Mouse (Mus musculus) right cerebral cortex, postnatal 25 days (tissue): ENCODE results near the gene Krt80.

Experiments used
- DNase-seq: peaks from one replicate; pipeline ENCODE4 v3.0.0; 2022

Krt80 gene

DNA sequence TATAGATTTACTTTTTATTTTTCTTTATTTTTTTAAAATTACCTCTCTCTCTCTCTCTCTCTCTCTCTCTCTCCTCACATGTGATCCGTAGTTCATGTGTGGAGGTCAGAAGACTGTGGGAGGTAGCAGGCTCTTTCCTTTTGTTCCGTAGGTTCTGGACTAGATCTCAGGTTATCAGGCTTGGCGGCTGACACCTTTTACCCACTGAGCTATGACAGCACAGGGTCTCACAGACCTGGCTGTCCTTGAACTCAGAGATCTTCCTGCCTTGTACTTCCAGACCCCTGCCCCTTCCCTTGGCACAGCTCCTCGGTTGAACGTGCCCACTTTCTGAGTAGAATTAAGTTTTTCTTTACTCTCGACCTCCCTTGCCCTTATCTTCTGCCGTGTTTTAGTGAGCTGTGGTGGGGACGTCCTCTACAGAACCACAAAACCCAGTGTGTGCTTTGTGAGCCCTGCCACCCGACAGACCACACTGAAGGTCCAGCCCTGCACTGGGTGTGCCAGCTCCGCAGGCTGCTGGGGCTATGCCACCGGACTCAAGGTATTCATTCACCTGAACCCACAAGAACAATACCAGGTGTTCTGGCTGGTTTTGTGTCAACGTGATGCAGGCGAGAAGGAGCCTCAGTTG lies 53.6 kb downstream of the Krt80 start:
- DNase-seq, result no peak

DNA sequence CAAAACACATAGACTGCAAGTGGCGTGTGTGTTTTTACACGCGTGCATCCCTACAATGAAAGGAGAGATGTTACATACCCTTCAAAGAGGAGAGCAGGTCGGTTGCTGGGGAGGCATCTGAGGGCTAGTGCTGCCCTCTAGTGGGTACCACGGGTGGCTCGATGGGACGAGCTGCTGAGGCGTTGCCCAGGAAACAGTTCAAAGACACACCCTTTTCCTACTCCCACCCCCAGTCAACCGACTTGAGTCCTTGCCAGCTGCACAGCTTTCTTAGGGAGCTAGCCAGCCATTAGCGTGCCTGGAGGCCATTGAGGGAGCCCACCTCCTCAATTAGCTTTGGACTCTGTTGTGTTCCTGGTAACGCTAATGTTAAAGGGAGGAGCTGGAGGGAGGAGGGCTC lies 54.1 kb downstream of the Krt80 start:
- peak; percentile 90 for DNase-seq

DNA sequence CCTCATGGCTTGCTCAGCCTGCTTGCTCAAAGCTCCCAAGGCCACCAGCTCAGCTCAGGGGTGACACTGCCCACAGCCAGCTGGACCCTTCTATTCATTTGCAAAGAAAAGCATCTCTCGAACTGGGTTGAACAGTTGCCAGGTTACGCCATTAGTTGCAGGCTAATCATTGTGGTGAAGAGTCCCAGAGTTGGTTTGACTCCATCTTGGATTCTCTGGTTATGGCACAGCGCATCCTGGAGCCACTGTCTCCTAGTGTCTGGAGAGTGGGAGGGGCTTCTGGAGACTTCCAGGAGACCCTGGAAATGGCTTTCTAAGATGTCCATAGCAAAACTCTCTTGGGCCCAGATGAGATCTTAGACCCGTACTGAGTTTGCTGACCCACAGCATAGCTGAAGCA lies 54.6 kb downstream of the Krt80 start:
- no peak for DNase-seq

DNA sequence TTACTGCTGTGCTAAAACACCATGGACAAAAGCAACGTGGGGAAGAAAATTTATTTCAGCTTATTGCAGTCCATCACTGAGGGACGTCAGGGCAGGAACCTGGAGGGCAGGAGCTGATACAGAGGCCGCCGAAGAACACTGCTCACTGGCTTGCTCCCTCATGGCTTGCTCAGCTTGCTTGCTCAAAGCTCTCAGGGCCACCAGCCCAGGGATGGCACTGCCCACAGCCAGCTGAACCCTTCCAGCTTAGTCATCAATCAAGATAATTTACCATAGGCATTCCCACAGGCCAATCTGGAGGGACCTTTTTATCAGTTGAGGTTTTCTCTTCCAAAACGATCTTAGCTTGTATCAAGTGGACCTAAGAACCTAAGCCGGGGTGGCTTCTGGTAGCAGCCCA lies 58.0 kb downstream of the Krt80 start:
- no peak for DNase-seq

DNA sequence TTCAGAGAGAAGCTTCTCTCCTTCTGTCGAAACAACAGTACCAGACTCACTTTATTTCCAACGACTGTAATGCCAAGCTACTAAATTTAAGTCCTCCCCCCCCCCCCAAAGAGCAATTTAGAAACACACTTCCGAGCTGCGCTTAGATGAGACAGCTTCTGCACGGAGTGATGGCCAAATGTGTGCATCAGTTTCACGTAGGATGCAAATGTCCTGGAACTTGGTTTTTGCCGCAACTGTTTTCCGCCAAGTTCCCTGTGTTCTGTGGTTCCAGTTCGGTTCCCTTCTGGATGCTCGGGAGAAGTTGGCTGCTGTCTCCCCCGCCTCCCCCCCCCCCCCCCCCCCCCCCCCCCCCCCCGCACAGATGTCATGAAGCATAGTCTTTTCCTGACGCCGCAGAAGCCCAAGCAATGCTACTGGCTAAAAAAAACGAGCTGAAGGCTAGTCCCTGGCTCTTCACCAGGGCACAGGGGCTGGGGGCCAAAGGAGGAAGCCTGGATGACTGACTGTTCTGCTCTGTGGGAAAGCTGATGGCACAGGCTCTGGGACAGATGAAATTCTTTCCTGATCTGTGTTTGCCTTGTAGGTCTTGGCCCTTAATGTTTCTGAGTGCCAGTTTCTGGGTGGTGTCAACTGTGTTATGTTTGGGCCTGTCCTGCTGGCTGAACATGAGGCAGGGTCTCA lies 58.7 kb downstream of the Krt80 start:
- DNase-seq, result peak; percentile 48

DNA sequence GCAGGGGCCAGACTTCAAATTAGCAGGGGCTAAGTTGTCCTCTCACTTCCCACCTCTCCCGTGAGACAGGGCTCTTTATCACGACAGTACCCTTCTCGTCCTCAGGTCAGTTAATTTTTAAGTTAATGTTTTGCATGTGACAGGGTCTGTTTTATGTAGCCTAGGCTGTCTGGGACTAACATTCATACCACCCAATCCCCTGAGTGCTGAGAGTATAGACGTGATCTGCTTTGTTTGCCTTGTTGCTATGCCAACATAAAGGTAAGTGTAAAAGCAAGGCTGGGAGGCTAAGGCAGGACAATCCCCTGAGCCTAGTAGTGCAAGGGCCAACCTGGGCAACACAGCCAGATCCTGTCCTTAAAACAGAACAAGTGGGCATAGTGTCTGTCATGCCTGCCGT lies 60.5 kb downstream of the Krt80 start:
- no peak for DNase-seq

DNA sequence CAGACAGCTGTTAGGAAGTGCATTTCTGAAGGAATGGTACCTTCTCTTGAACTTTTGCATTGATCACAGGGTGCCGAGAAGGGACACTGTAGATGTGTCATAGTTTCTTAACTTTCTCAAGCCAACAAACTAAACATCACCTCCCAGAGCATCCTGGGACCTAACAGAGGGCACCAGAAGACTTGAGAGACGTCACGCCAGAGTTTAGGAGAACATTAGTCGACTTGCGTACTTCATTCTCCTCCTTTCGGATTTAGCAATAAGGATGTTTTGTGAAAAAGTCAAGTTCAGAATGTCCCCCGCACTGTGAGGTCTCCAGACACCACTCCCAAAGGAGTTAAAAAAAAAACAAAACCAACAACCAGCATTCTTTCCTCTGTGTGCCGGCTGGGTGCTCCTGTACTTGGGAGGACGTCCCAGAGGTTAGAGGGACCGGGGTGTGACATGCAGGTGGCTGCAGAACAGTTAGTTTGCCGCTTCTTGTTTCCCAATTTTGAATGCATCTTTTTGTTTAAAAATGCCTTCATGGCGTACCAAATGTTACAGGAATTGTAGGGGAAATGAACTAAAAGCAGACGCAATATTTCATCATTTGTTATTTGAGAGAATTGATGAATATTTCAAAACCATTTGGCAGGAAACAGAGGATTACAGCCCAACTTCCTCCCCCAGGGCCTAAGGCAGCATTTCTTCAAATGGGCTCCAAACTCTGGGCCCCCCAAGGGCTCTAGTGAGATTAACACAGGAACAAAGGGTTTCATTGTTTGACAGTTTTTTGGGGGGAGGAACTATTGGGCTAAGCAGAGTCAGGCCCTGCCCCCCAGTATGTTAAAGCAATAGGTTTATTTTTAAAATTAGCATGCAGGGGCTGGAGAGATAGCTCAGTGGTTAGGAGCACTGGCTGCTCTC lies 61.3 kb downstream of the Krt80 start:
- DNase-seq, result no peak

DNA sequence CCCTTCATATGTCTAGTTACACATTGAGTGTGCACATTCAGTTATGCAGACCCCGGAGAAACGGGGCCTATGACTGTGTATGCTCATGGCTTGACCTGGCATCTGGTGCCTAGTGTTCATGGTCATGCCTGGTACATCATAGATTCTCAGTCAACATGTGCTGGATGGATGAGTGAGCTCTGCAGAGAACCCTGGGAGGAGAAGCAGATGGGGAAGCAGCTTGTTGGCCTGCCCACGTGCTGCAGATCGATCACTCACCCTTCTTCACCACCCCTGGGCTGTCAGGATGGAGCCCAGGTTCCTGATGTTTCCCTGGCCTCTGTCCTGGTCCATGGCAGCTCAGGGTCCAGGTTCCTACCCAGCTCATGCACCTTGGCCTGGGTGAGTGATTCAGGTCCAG lies 63.5 kb downstream of the Krt80 start:
- peak; percentile 40 for DNase-seq

DNA sequence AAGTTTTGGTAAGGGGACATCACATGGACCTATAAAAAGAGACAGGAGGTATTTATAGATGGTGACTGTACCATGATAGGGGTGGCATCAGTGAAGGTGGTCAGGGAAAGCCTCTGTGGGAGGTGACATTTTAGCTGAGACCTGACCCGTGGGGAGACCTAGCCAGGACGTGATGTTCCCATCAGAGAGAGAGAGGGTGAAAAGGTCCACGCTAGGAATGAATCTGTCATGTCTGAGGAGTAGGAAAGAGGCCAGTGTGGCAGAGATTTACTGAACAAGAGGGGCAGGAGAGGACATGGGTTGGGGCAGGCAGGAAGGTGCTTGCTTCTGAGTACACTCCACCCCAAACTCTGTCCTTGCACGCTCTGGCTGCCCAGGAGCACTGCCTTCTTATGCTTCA lies 66.1 kb downstream of the Krt80 start:
- DNase-seq, result no peak

DNA sequence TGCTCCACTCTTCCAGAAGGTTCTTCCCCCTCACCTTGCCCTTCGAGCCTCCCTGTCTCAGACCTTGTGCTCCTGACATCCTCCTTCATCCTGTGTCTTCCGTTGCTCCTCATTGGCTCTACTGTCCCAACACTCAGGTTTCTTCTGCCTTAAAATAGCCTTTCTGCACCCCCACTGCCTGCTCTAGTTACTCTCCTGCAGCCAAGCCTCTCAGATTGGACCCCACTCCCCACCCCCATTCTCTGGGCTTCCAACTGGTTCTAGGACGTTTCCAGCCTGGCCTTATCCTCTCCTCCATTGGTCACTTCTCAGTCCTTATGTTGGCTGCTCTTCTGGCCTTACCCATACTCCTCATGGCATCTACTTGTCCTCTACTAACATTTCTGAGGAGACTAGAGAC lies 67.8 kb downstream of the Krt80 start:
- DNase-seq, result no peak

DNA sequence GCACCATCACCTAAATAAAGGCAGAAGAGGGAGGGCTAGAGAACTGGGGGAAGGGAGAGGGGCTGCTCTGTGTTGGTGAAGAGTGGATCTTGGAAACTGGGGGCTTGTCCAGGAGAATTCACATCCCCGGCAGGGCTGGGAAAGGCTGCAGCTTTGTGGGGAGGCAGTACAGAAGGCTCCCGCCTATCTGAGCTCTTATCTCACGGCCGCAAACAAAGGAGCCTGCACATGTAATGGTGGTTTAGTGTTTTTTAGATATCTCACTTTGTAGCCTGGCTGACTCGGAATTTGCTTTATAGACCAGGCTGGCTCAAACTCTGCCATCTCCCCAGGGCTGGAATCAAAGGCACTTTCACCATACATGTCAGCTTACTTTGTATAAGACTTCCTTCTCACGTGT lies 69.8 kb downstream of the Krt80 start:
- no peak for DNase-seq

DNA sequence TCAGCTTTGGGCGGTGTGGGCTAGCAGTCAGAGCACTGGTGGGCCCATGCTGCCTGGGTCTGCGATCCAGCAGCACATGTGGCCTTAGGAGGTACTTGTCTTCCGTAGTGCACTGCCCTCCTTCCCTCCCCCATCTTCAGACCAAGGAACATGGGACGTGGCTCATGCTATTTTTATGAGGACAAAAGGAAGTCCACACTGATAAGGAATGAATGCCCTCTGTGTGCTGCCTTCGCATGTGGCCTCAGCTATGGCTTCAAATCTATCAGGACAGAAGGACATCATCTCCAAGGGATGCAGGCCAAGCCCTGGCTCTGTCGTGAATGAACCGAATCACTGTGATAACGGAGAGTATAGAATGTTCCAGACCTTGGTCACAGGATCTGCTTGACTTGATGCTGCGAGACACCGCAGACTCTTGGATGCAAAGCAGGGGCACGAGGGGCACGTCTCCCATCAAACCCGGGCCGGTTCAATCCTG lies 70.4 kb downstream of the Krt80 start:
- no peak for DNase-seq

DNA sequence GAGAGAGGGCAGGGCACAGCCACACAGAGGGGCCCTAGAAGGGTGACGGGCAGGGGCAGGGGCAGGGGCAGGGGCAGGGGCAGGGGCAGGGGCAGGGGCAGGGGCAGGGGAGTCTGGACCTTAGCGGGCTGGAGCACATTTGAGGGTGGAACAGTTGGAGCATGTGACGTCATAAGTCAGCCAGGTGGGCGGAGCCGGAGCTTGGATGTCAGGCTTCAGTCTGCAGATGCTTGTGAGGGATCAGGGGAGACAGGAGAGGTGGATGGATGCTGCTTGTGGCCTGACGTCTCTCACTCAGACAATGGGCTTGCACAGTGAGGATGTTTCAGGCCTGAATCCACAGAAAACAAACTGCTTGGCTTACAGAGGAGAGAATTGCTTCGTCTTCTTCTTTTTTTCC lies 71.4 kb downstream of the Krt80 start:
- DNase-seq, result no peak

DNA sequence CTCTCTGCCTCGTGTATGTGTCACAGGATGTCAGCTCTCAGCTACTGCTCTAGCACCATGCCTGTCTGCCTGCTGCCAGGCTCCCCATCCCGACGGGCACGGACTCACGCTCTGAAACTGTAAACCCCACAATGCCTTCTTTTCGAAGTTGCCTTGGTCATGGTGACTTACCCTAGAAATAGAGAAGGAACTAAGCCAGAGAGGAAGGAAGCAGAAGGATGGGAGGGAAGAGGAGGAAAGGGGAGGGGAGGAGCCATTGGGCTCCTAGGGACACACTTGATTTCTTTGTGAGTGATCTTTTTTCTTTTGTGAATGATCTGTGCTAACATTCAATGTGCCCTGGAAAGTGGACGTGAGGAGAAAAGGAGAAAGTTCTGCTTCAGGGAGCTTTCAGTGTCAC lies 72.0 kb downstream of the Krt80 start:
- no peak for DNase-seq
